Mouse (Mus musculus) myocyte (in vitro differentiated cells): ENCODE results near the gene Rae1.

ENCODE experiments used
- CEBPB ChIP-seq: IDR thresholded peaks from 2 replicates; pipeline ENCODE4 v1.6.1; 2011; ENCODE audit warnings: mild to moderate bottlenecking, moderate library complexity; ENCODE audit not compliant: poor library complexity, insufficient read depth, severe bottlenecking
- E2F4 ChIP-seq: IDR thresholded peaks from one replicate; pipeline ENCODE4 v1.6.1; 2011; ENCODE audit warnings: mild to moderate bottlenecking, control low read depth, moderate library complexity; ENCODE audit not compliant: insufficient read depth
- MAX ChIP-seq: IDR thresholded peaks from one replicate; pipeline ENCODE4 v1.6.1; 2011; ENCODE audit warnings: low read depth, mild to moderate bottlenecking, control low read depth
- MYOD1 ChIP-seq, 3 experiments: IDR thresholded peaks; one replicate each; pipeline ENCODE4 v1.6.1; 2011; ENCODE audit warnings: control low read depth in 2 of 3, low read depth in 2 of 3, mild to moderate bottlenecking in 2 of 3, moderate library complexity in 1 of 3; ENCODE audit not compliant: insufficient read length in 2 of 3, control insufficient read depth in 1 of 3
- MYOG ChIP-seq, 3 experiments: IDR thresholded peaks; one replicate each; pipeline ENCODE4 v1.6.1; 2011; ENCODE audit warnings: control low read depth in 2 of 3, low read depth in 2 of 3, mild to moderate bottlenecking in 2 of 3; ENCODE audit not compliant: insufficient read length in 2 of 3, control insufficient read depth in 1 of 3, insufficient read depth in 1 of 3
- POLR2A ChIP-seq: IDR thresholded peaks from one replicate; pipeline ENCODE4 v1.6.1; 2011; ENCODE audit warnings: low read depth, mild to moderate bottlenecking, control low read depth, moderate library complexity; ENCODE audit not compliant: insufficient read length
- POLR2AphosphoS2 ChIP-seq: IDR thresholded peaks from one replicate; pipeline ENCODE4 v1.6.1; 2011; ENCODE audit warnings: low read depth, control low read depth; ENCODE audit not compliant: insufficient read length
- REST ChIP-seq: IDR thresholded peaks from one replicate; pipeline ENCODE4 v1.6.1; 2011; ENCODE audit warnings: mild to moderate bottlenecking, control low read depth, moderate library complexity; ENCODE audit not compliant: insufficient read depth, insufficient read length
- TCF12 ChIP-seq: IDR thresholded peaks from one replicate; pipeline ENCODE4 v1.6.1; 2011; ENCODE audit warnings: mild to moderate bottlenecking, control low read depth; ENCODE audit not compliant: poor library complexity, insufficient read depth, severe bottlenecking
- TCF3 ChIP-seq: IDR thresholded peaks from one replicate; pipeline ENCODE4 v1.6.1; 2011; ENCODE audit warnings: low read depth, control low read depth; ENCODE audit not compliant: insufficient read length
- USF1 ChIP-seq: IDR thresholded peaks from one replicate; pipeline ENCODE4 v1.6.1; 2011; ENCODE audit warnings: low read depth, mild to moderate bottlenecking, control low read depth, moderate library complexity

GRCm38 (mm10) chr2:172976661-172977238 lies 23.2 kb upstream of the Rae1 start:
- no peak for TF ChIP-seq REST
- no peak for TF ChIP-seq TCF12
- TF ChIP-seq POLR2A: no peak
- no peak for TF ChIP-seq USF1
- TF ChIP-seq E2F4: no peak
- no peak for TF ChIP-seq MAX
- no peak for TF ChIP-seq POLR2AphosphoS2
- TF ChIP-seq MYOD1 (IDR thresholded peaks at IDR 0.05; ENCODE audit: control insufficient read depth in 1 of 3, insufficient read length in 2 of 3, low read depth in 2 of 3): no peak
- no peak for TF ChIP-seq TCF3
- TF ChIP-seq MYOG (IDR thresholded peaks at IDR 0.05; ENCODE audit: control insufficient read depth in 1 of 3, insufficient read depth in 1 of 3, insufficient read length in 2 of 3, low read depth in 2 of 3): no peak
- TF ChIP-seq CEBPB: no peak
